Mouse (Mus musculus) NIH3T3 (cell line): ENCODE measurements around the gene Fgfr3.

ENCODE experiments used
- DNase-seq: peaks from one replicate; pipeline ENCODE4 v3.0.0-alpha.2; 2012; ENCODE audit warnings: low read depth

Fgfr3 gene

DNA sequence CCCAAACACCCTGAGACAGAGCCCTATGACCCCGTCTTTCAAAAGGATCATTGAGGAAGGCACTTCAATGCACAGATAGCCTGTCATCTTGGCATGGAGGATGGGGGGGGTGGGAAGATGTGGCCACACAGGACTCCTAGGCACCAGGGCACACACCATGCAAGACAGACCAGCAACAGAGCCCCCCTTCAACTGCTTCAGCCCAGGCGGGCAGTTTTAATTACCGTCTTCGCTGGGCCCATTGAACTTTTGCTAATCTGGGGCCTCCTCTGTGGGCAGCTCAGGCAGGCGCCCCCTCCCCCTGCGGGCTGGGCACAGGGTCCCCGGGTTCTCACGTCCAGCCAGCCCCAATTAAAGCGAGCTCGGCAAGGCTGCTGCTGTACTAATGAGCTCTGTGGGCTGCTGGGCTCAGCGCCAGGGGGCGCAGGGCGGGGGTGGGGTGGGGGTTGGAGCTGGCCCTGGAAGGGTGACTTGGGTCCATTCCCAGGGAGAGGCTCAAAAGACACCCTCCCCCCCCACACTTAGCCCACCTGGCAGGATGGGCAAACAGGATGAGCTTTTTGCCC is 23.4 kb upstream of the Fgfr3 start:
- no peak for DNase-seq

GRCm38 (mm10) chr5:33698669-33699068 is 22.8 kb upstream of the Fgfr3 start:
- DNase-seq, result no peak

GRCm38 (mm10) chr5:33700010-33700409 is 21.5 kb upstream of the Fgfr3 start:
- DNase-seq, result no peak

- DNase-seq, result no peak
These were observed 19.6 kb upstream of the Fgfr3 start for GRCm38 (mm10) chr5:33701832-33702231.

DNA sequence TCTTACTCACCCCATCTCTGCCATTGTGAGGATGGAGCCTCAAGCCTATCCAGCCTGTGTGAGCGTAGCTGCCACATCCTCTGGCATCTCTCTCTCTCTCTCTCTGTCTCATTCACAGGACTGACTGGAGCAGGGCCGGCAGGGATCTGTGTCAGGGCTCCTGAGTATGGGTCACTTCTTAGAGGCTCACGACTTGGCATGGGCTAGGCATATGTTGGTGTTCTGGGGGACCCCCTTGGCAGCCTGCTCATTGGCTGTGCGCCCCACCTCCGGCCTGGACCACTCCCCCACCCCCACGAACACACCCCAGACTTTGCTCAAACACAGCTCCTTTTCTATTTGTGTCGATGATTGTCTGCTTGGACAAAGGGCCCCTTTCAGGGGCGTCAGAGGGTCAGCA is 17.5 kb upstream of the Fgfr3 start:
- no peak for DNase-seq

DNA sequence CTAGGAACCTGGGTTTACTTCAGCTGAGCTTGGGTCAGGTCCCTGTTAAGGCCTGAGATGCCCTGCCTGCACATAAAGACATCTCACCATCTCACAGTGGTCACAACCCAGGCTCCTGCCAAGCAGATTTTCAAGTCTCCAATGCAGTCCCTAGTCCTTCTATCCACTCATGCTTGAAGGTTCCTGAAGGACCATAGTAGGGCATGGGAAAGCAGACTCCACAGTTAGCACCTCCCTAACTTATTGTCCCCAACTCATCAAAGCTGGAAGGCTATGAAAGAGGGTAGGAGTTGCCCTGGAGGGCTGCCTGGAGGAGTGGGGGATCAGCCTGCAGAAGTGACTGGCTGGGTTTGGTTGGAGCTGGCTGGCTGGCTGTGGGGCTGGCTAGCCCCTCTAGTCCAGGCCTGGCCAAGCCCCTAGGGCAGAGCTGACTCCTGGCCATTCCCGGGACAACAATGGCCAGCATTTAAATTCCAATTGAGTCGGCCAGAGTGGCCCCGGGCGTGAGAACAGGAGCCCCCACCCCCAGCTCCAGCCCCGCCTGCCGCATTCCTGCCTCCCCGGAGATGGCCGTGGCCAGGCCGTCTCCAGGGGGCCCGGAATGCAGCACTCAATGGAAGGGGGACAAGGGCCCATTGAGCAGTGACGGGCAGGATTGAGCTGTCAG is 16.4 kb upstream of the Fgfr3 start:
- DNase-seq, result no peak

DNA sequence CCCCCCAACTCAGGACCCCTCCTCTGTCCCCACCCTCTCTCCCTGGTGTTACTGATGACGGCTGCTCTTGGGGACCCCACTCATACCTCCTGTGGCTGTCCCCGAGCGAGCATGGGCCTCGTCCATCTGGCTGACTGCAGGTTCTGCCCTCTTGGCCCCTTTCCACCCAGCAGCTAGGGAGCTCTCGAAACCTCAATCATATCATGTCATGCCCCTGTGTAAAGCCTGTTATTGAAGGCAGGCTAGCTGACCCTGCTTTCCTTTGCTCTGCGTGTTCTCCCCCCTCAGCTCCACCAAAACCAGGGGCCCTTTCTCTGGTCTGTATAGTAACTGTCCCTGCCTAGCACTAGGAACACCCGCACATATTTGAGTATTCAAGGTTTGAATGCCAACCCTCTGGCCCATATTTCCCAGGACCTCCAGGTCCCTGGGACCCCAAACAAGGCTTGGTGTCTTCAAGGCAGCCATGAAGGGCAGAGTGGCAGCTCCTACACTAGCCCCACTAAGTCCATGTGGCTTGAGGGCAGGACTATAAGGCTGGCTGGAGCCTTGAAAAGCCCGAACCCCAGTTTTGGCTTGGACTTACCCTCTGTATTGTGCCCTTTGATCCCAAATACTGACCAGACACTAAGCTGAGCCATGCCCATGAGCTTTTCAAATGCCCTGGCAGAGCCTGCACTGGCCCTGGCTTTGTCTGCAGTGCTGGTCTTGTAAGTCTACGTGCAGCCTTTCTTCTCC is 15.7 kb upstream of the Fgfr3 start:
- DNase-seq, result no peak

DNA sequence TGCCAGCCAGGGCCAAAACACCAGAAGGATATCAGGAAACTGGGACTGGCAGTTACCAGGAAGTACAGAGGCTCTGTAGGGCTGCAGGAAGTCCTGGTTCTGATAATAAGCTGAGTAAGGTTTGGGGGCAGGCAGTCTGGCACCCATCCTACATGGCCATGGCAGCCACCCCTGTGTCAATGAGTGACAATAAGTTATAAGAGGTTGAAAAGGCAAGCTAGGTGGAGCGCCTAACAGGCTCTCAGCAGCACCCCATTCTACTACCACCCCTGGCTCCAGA is 15.2 kb upstream of the Fgfr3 start:
- no peak for DNase-seq

- DNase-seq, result peak; percentile 14
These were observed 14.3 kb upstream of the Fgfr3 start for GRCm38 (mm10) chr5:33707163-33707562.

GRCm38 (mm10) chr5:33709037-33709436 is 12.4 kb upstream of the Fgfr3 start:
- no peak for DNase-seq

DNA sequence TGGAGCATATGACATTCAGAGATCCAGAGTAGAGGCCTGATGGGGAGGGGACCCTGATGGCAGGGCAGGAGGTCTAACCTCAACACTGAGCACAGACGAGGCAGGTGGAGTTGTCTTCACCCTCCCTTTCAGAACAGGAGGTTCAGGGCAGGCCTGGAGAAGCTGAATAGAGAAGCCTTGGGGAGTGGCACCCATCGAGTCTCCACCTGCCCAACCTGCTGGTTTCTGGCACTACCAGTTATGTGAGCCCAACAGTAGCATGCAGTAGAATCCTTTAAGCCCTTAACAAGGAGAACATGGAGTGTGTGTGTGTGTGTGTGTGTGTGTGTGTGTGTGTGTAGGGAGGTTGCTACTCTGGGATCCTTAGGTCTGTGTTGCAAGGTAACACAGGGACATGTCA is 8.9 kb upstream of the Fgfr3 start:
- no peak for DNase-seq

- DNase-seq, result no peak
These were observed 6.3 kb upstream of the Fgfr3 start for GRCm38 (mm10) chr5:33715182-33715581.

- no peak for DNase-seq
These were observed 5.0 kb upstream of the Fgfr3 start for GRCm38 (mm10) chr5:33716467-33716866.

DNA sequence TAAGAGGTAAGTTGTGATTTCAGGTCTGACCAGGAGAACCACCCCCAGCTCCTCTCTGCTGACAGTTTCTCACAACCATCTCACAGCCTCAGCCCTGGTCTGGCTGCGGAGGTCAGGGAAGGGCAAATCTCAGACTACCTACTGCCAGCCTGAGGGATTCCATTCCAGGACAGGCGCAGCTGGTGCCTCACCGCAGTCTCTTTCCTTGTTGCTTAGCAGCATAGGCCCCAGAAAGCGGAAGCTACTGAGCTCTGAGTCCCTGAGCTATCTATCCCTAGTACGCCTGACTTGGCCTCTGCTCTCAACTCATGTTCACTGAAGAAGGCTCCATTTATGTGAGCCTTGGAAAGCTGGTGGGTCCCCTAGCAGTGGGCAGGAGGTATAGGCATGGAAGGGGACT is 3.0 kb upstream of the Fgfr3 start:
- no peak for DNase-seq

GRCm38 (mm10) chr5:33720852-33721490 is 503 bp upstream of the Fgfr3 start:
- DNase-seq, result no peak

DNA sequence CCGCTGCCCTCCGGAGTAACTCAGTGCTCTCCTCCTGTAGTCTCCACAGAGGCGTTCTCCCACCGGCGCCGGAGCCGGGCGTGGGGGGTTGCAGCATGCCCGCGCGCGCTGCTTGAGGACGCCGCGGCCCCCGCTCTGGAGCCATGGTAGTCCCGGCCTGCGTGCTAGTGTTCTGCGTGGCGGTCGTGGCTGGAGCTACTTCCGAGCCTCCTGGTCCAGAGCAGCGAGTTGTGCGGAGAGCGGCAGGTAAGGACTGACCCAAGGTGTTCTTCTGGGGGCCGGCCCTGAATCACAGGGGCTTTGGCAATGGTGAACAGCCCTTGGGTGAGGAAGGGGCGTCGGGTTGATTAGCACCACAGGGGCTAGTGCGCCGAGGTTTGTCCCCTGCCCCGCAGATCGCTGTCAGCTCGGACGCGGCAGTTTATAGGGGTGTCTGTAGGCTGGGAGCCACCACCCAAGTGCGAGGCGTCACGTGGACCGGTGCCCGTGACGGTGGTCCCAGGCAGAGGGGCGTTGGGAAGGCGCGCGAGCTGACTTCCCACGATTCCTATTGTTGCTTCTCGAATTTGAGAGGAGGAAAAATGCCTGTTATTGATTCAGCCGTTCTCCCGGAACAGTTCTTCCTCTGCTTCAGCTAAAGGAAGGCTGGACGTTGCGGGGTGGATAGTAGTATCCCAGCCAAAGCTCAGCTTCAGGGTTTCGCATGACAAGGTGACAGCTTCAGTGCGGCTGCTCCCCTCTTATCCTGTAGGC is 968 bp downstream of the Fgfr3 start:
- no peak for DNase-seq

DNA sequence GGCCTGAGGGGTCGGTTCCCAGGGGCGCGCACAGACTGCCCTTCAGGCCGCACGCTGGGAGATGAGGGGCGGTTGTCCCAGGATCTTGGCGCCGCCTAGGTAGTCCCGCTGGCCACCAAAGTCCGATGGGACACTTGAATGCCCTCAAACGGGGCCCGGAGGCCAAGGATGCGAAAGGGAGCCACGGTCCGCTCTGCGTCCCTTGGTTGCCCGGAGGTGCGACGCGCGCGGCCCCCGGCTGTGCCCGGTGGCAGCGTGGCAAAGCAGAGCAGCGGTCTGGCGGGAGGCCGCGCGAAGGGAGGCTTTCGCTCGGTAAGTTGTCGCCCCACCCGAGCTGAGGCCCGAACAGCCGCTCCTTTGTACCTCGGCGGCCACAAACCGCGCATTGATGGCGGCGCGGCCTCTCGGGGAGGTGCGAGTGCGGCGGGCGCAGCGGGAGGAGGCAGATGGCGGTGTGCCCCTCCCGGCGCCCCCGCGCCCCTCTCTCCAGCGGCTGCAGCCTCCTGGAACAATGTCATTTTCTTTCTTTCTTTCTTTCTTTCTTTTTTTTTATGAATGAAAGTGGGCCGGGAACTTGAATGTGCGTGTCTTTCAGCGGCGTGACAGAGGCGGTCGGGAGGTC is 1.7 kb downstream of the Fgfr3 start:
- no peak for DNase-seq

- no peak for DNase-seq
These were observed 2.4 kb downstream of the Fgfr3 start for GRCm38 (mm10) chr5:33723641-33724465.

DNA sequence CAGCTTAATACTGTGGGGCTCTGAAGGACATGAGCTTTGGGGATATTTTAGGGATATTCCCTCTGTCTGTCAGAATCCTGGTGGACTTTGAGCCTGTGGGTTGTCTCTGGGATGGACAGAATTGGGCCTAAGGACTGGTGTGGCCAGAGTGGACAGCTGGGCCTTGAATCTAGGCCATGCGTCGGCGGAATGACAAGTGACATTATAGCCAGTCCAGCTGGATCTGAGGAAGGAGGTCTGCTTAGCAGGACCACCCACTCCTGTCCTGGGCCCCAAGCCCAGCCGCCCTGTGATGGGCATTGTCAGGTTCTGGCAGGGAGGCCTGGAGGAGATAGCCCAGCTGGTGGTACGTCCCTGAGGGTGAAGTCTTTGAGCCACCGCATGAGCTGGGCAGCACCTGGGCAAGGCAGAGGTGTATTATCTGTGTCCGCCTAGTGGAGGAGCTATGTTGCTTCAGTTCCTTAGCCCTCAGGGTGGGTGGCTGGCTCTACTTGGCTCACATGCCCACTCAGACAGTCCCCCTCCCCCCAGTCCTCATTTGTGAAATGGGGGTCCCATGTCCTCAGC is 4.7 kb downstream of the Fgfr3 start:
- DNase-seq, result no peak

DNA sequence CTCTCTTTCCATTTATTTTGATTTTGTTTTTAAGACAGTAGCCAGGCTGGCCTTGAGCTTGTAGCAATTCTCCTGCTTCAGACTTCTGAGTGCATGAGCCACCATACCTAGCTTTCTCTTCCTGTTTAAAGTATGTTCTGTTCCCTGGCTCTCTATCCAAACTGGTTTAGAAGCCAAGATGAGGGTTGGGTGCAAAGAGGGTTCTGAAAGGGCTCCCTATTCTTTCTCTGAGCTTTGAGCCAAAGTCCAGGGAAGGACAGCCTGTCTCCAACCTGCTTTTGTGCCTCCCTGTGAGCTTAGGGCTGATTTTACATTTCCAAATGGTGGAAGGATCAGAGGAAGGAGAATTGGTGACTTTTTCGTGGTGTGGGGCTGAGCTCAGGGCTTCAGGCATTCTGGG is 5.4 kb downstream of the Fgfr3 start:
- no peak for DNase-seq

DNA sequence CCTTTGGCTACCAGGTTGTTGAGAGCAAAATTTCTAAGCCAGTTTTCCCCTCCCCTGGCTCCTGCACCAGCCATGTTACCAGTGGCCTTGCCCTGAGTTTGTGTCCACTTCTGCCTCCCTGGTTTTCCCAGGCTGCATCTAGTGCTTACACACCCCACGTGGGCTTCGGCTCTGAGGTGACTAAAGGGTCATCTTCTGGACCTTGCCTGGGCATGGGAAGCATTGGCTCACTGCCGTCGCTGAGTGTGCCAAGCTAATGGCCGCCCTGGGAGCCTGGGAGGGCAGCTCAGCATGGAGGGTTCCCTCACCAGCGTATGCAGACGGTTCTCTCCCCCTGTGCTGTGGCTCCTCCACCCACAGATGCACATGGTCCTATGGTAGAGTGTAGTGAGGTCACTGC is 7.4 kb downstream of the Fgfr3 start:
- DNase-seq, result peak; percentile 31
